Mouse (Mus musculus): ENCODE measurements around the gene Trmt44. TPM values are rescaled to one million over a fixed set of nuclear protein-coding genes. Genes with fewer than 3 reads are reported as not detected.

The Trmt44 gene
- polyA plus RNA-seq, 1 experiment from 2014 or later, result 6.9 TPM

- no peak for ATAC-seq (replicated peaks; ENCODE audit: insufficient number of reproducible peaks, low FRiP score, low TSS enrichment, low read depth)
- 79% methylated on average over 18 of the region's 18 CpGs for WGBS
Measured at GRCm38 (mm10) chr5:35596169-35597160, 21.6 kb upstream of the Trmt44 start.

DNA sequence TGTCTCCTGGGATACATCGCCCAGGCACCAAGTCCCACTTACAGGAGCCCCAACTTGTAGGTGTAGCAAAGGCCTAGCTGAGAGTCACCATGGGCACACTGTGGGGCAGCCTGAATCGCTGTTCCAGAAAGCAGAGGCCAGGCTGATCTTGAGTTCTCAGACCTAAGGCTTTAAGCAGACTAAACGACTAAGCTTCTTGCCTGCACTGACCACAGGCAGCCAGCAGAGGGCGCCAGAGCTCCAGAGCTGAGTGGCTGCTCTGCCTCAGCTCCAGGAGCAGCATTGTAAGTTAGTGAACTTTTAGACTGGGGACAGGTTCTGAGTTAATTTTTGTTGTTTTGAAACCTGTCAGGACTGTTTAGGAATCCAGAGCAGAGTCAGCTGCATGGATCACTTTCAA lies 20.8 kb upstream of the Trmt44 start:
- Histone ChIP-seq H3K9ac (replicated peaks; ENCODE audit: low read length) (no peak overlapping the region), H3K4me3 (ENCODE audit: low read depth, low read length) (no peak overlapping the region), H3K27ac (replicated peaks; ENCODE audit: low read depth, low read length) (no peak overlapping the region), H3K27me3 (ENCODE audit: control insufficient read depth, insufficient read depth, low read length) (no peaks in the 10 kb centered on the region), H3K4me2 (ENCODE audit: low read depth, low read length) (no peak overlapping the region), H3K4me1 (ENCODE audit: control insufficient read depth, insufficient read depth, low read length) (no peaks in the 10 kb centered on the region; the same call in 1 of the 2 replicates), H3K36me3 (replicated peaks; ENCODE audit: control insufficient read depth, insufficient read depth, low read depth, low read length) (peaks cover 7% of the 10 kb centered on the region; the same call in 1 of the 2 replicates), H3K9me3 (replicated peaks; ENCODE audit: control insufficient read depth, low read length) (no peaks in the 10 kb centered on the region)
- no peak for ATAC-seq (replicated peaks; ENCODE audit: insufficient number of reproducible peaks, low FRiP score, low TSS enrichment, low read depth)
- 22% methylated on average over 4 of the region's 4 CpGs for WGBS
- peak; percentile 87 for DNase-seq (ENCODE audit: low spot score)

More at GRCm38 (mm10) chr5:35596169-35597160, 21.6 kb upstream of the Trmt44 start:
- H3K9ac ChIP-seq (replicated peaks; ENCODE audit: low read length), result no peak overlapping the region
- H3K27ac ChIP-seq (replicated peaks; ENCODE audit: low read depth, low read length), result no peak overlapping the region
- no peak overlapping the region for H3K4me3 ChIP-seq (ENCODE audit: low read depth, low read length)
- H3K36me3 ChIP-seq (replicated peaks; ENCODE audit: control insufficient read depth, insufficient read depth, low read depth, low read length), result peaks cover 4% of the 10 kb centered on the region; the same call in 1 of the 2 replicates
- no peaks in the 10 kb centered on the region; the same call in 1 of the 2 replicates for H3K4me1 ChIP-seq (ENCODE audit: control insufficient read depth, insufficient read depth, low read length)
- H3K27me3 ChIP-seq (ENCODE audit: control insufficient read depth, insufficient read depth, low read length), result no peaks in the 10 kb centered on the region
- no peak for DNase-seq (ENCODE audit: low spot score)
- H3K4me2 ChIP-seq (ENCODE audit: low read depth, low read length), result no peak overlapping the region
- H3K9me3 ChIP-seq (replicated peaks; ENCODE audit: control insufficient read depth, low read length), result no peaks in the 10 kb centered on the region

DNA sequence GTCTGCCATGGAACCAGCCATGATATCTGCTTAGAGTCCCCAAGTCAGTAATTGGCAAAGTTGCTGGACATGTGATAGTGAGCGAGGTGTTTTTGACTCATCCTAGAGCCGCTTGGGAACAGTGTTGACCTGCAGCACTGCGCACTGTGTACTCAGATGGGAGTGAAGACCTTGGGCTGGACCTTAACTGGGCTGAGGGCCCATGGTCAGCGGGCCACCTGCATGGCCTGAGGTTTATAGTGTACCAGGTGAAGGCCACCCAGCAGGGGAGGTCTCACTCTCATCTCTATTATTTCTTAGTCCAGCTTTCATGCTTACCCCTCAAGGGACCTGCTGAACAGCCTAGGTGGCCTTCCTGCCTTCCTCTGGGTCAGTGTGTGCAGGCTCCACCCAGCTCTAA lies 19.9 kb upstream of the Trmt44 start:
- Histone ChIP-seq H3K36me3 (replicated peaks; ENCODE audit: control insufficient read depth, insufficient read depth, low read depth, low read length) (peaks cover 9% of the 10 kb centered on the region), H3K27ac (replicated peaks; ENCODE audit: low read depth, low read length) (no peak overlapping the region), H3K4me2 (ENCODE audit: low read depth, low read length) (no peak overlapping the region)

GRCm38 (mm10) chr5:35593272-35593671 lies 18.4 kb upstream of the Trmt44 start:
- ATAC-seq (replicated peaks; ENCODE audit: insufficient number of reproducible peaks, low FRiP score, low TSS enrichment, low read depth) (no peak), DNase-seq (ENCODE audit: low spot score) (no peak)
- peaks cover 11% of the 10 kb centered on the region for H3K36me3 ChIP-seq (replicated peaks; ENCODE audit: control insufficient read depth, insufficient read depth, low read depth, low read length)
- no peak overlapping the region for H3K9ac ChIP-seq (replicated peaks; ENCODE audit: low read length)
- H3K27me3 ChIP-seq (ENCODE audit: control insufficient read depth, insufficient read depth, low read length), result no peaks in the 10 kb centered on the region
- no peak overlapping the region for H3K27ac ChIP-seq (replicated peaks; ENCODE audit: low read depth, low read length)
- no peak overlapping the region for H3K4me2 ChIP-seq (ENCODE audit: low read depth, low read length)
- H3K4me3 ChIP-seq (ENCODE audit: low read depth, low read length), result no peak overlapping the region
- H3K4me1 ChIP-seq (ENCODE audit: control insufficient read depth, insufficient read depth, low read length), result no peaks in the 10 kb centered on the region; the same call in 1 of the 2 replicates
- 74% methylated on average over 6 of the region's 6 CpGs for WGBS
- H3K9me3 ChIP-seq (replicated peaks; ENCODE audit: control insufficient read depth, low read length), result no peaks in the 10 kb centered on the region

More for the DNA sequence above, 19.9 kb upstream of the Trmt44 start:
- Histone ChIP-seq H3K9me3 (replicated peaks; ENCODE audit: control insufficient read depth, low read length) (no peaks in the 10 kb centered on the region), H3K27me3 (ENCODE audit: control insufficient read depth, insufficient read depth, low read length) (no peaks in the 10 kb centered on the region), H3K4me3 (ENCODE audit: low read depth, low read length) (no peak overlapping the region), H3K9ac (replicated peaks; ENCODE audit: low read length) (no peak overlapping the region), H3K4me1 (ENCODE audit: control insufficient read depth, insufficient read depth, low read length) (no peaks in the 10 kb centered on the region; the same call in 1 of the 2 replicates)
- DNase-seq (ENCODE audit: low spot score) (no peak), ATAC-seq (replicated peaks; ENCODE audit: insufficient number of reproducible peaks, low FRiP score, low TSS enrichment, low read depth) (no peak)
- 91% methylated on average over 4 of the region's 4 CpGs for WGBS

- H3K9me3 ChIP-seq (replicated peaks; ENCODE audit: control insufficient read depth, low read length), result no peaks in the 10 kb centered on the region
- ATAC-seq (replicated peaks; ENCODE audit: insufficient number of reproducible peaks, low FRiP score, low TSS enrichment, low read depth), result no peak
- DNase-seq (ENCODE audit: low spot score), result no peak
- no peak overlapping the region for H3K27ac ChIP-seq (replicated peaks; ENCODE audit: low read depth, low read length)
- H3K9ac ChIP-seq (replicated peaks; ENCODE audit: low read length), result no peak overlapping the region
- WGBS, result 56% methylated on average over 4 of the region's 4 CpGs
- H3K4me1 ChIP-seq (ENCODE audit: control insufficient read depth, insufficient read depth, low read length), result no peaks in the 10 kb centered on the region; the same call in 1 of the 2 replicates
- H3K4me3 ChIP-seq (ENCODE audit: low read depth, low read length), result no peak overlapping the region
- peaks cover 11% of the 10 kb centered on the region for H3K36me3 ChIP-seq (replicated peaks; ENCODE audit: control insufficient read depth, insufficient read depth, low read depth, low read length)
- no peak overlapping the region for H3K4me2 ChIP-seq (ENCODE audit: low read depth, low read length)
- H3K27me3 ChIP-seq (ENCODE audit: control insufficient read depth, insufficient read depth, low read length), result no peaks in the 10 kb centered on the region
Measured at GRCm38 (mm10) chr5:35592824-35593223, 18.0 kb upstream of the Trmt44 start.

DNA sequence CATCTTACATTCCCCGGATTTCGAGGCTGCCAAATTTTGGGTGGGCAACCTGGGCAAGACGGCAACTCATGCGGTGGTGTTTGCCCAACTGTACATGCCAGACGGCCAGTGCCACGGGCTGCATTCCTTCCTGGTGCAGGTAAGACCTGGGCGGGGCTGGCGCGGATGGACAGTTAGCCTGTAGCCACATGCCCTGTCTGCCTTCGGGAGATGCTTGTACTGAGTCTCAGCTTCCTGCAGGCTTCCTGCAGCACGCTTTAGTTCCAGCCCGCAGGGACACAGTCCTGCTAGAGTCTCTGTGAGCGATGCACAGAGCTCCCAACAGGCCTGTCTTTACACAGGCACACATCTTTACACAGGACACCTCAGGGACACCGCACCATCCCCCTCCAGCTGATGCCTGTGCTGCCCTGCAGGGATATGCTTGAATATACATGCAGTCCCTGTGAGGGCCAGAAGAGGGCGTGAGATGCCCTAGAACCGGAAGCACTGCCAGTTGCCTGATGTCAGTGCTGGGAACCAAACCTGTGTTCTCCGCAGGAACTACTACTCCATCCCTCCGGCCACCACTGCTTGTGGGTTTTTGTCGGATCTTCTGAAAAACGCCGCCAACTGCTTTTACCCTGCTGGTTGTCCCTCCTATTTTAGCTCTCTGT lies 17.3 kb upstream of the Trmt44 start:
- ATAC-seq (replicated peaks; ENCODE audit: insufficient number of reproducible peaks, low FRiP score, low TSS enrichment, low read depth), result no peak
- Histone ChIP-seq H3K9ac (replicated peaks; ENCODE audit: low read length) (no peak overlapping the region), H3K4me3 (ENCODE audit: low read depth, low read length) (no peak overlapping the region), H3K36me3 (replicated peaks; ENCODE audit: control insufficient read depth, insufficient read depth, low read depth, low read length) (peaks cover 11% of the 10 kb centered on the region), H3K27ac (replicated peaks; ENCODE audit: low read depth, low read length) (no peak overlapping the region), H3K4me2 (ENCODE audit: low read depth, low read length) (no peak overlapping the region), H3K9me3 (replicated peaks; ENCODE audit: control insufficient read depth, low read length) (no peaks in the 10 kb centered on the region), H3K4me1 (ENCODE audit: control insufficient read depth, insufficient read depth, low read length) (no peaks in the 10 kb centered on the region; the same call in 1 of the 2 replicates), H3K27me3 (ENCODE audit: control insufficient read depth, insufficient read depth, low read length) (no peaks in the 10 kb centered on the region)
- DNase-seq (ENCODE audit: low spot score), result no peak
- WGBS, result 80% methylated on average over 21 of the region's 21 CpGs

DNA sequence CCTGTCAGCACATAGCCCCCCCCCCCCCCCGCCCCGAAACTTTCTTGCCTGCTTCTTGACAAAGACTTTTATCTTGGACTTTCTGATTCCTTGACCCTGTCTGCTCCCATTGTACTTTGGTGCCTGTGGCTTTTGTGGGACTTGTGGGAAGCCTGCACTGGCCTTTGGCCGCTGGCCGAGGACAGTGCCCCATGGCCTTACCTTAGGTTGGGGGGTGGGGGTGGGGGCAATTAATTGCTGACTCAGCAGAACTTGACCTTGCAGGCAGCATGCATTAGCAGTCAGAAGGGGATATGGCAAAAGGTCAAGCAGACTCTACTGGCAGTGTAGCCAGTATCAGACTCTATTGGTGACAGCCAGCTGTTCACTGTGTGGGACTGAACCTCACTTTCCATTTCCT lies 16.6 kb upstream of the Trmt44 start:
- no peak overlapping the region for H3K4me3 ChIP-seq (ENCODE audit: low read depth, low read length)
- ATAC-seq (replicated peaks; ENCODE audit: insufficient number of reproducible peaks, low FRiP score, low TSS enrichment, low read depth) (no peak), DNase-seq (ENCODE audit: low spot score) (no peak)
- H3K9me3 ChIP-seq (replicated peaks; ENCODE audit: control insufficient read depth, low read length), result no peaks in the 10 kb centered on the region
- WGBS, result 78% methylated on average over 3 of the region's 4 CpGs
- H3K9ac ChIP-seq (replicated peaks; ENCODE audit: low read length), result no peak overlapping the region
- no peaks in the 10 kb centered on the region; the same call in 1 of the 2 replicates for H3K4me1 ChIP-seq (ENCODE audit: control insufficient read depth, insufficient read depth, low read length)
- no peak overlapping the region for H3K4me2 ChIP-seq (ENCODE audit: low read depth, low read length)
- H3K27ac ChIP-seq (replicated peaks; ENCODE audit: low read depth, low read length), result no peak overlapping the region
- no peaks in the 10 kb centered on the region for H3K27me3 ChIP-seq (ENCODE audit: control insufficient read depth, insufficient read depth, low read length)
- H3K36me3 ChIP-seq (replicated peaks; ENCODE audit: control insufficient read depth, insufficient read depth, low read depth, low read length), result peaks cover 11% of the 10 kb centered on the region

All from embryonic facial prominence, embryonic 11.5 days (tissue).